Mouse (Mus musculus) small intestine, adult 2 months (tissue): ENCODE measurements around the gene Dbil5. TPM values are rescaled to one million over a fixed set of nuclear protein-coding genes. Genes with fewer than 3 reads are reported as not detected.

Experiments
- H3K27ac ChIP-seq: fragments of 200-500 bp; 2 replicates; pipeline ENCODE4 v1.5.1; 2012; ENCODE audit warnings: low read depth, low read length, control low read depth, inconsistent platforms; ENCODE audit not compliant: insufficient read depth
- H3K27me3 ChIP-seq: fragments of 200-500 bp; 2 replicates; pipeline ENCODE4 v1.6.1; 2012; ENCODE audit warnings: mild to moderate bottlenecking, moderate library complexity, low read length, inconsistent platforms; ENCODE audit not compliant: control insufficient read depth, insufficient read depth
- H3K36me3 ChIP-seq: fragments of 200-500 bp; 2 replicates; pipeline ENCODE4 v1.6.1; 2012; ENCODE audit warnings: mild to moderate bottlenecking, low read length, control low read depth, inconsistent platforms; ENCODE audit not compliant: control insufficient read depth, insufficient read depth
- H3K4me1 ChIP-seq: fragments of 200-500 bp; 2 replicates; pipeline ENCODE4 v1.6.1; 2012; ENCODE audit warnings: low read length, inconsistent platforms, mixed read lengths; ENCODE audit not compliant: control insufficient read depth, insufficient read depth, insufficient read length
- H3K4me3 ChIP-seq: fragments of 200-500 bp; 2 replicates; pipeline ENCODE4 v1.5.1; 2012; ENCODE audit warnings: low read depth, mild to moderate bottlenecking, control low read depth, inconsistent platforms, low read length, moderate library complexity
- CTCF ChIP-seq: fragments of 200-500 bp; IDR thresholded peaks from 2 replicates; pipeline ENCODE4 v1.5.1; 2012; ENCODE audit warnings: low read depth, mild to moderate bottlenecking, control low read depth, inconsistent platforms, low read length, moderate library complexity, mixed read lengths; ENCODE audit not compliant: insufficient replicate concordance, insufficient read length; ENCODE audit errors: extremely low read depth
- POLR2A ChIP-seq: fragments of 200-500 bp; IDR thresholded peaks from 2 replicates; pipeline ENCODE4 v1.6.1; 2012; ENCODE audit warnings: low read depth, mild to moderate bottlenecking, control low read depth, inconsistent platforms, low read length, moderate library complexity
- WGBS: fragments of 180-500 bp; shearing (Covaris S2); methylation state at CpG from one replicate; pipeline ENCODE4 v1.1.7; 2018; 5-methylcytosine and 5-hydroxymethylcytosine counted together
- polyA plus RNA-seq: library from polyadenylated mRNA; depleted of rRNA; stranded (reverse); fragments of >200 nt; gene quantifications from 2 replicates; pipeline ENCODE4 v1.2.3, GENCODE M21; 2012; rRNA removed

Dbil5 gene
- polyA plus RNA-seq, 1 experiment, result not detected

DNA sequence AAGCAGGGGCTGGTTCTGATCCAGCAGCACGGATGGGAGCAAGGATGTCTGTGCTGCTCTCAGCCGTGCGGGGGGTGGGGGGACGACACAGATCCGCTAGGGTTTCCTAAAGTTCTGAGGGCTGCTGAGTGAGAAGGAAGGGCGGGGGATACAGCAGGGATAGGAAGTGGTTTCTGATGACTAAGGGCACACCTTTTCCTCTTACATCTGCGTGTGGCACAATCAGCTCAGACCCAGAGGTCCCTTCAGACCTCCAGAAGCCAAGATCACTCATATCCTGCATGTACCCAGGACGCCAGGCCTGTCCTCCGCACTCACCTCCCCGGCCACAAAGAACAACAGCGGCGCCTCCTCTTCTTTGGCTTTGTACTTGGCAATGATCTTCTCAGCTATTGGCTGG lies 43.8 kb downstream of the Dbil5 start:
- WGBS, result 74% methylated on average over 12 of the region's 12 CpGs
- Histone ChIP-seq H3K4me3 (no peak overlapping the region), H3K27ac (no peak overlapping the region), H3K27me3 (no peaks in the 10 kb centered on the region), H3K4me1 (no peaks in the 10 kb centered on the region; the same call in 1 of the 2 replicates), H3K36me3 (no peaks in the 10 kb centered on the region)
- no peak for TF ChIP-seq CTCF
- no peak for TF ChIP-seq POLR2A

DNA sequence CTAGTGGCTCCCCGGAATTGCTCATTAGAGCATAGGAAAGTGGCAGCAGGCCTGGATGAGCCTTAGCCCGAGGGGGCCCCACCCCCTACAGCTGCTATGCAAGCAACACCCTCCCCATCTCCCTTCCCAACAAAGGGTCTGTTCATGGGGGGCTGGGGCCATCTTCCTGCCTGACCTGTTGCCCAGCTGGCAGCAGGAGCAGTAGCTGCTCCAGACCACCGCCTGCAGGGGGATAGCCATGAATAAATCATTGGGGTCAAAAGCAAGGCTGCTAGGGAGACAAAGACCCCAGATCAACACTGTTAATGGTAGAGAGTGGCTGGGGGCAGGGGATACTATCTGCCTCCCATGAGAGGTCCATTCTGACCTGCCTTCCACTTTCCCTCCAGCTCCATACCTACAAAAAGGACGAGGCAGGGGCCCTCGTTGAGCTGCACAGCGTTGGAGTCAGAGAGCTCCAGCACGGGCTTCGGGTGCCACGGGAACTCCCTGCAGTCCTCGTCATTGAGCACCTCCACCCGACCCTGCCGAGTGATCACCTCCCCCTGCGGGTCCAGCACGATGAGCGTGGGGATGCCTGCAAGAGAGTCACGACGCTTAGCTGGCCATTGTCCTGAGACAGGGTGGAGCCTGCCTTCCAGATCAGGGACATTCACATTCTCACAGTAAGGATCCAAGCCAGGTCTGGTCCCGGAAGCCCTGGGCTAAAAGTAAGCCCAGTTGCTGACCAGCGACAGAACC lies 45.4 kb downstream of the Dbil5 start:
- no peaks in the 10 kb centered on the region; the same call in 1 of the 2 replicates for H3K4me1 ChIP-seq
- H3K36me3 ChIP-seq, result no peaks in the 10 kb centered on the region
- no peak overlapping the region for H3K27ac ChIP-seq
- TF ChIP-seq POLR2A, result no peak
- H3K4me3 ChIP-seq, result no peak overlapping the region
- 41% methylated on average over 19 of the region's 19 CpGs for WGBS
- H3K27me3 ChIP-seq, result no peaks in the 10 kb centered on the region

DNA sequence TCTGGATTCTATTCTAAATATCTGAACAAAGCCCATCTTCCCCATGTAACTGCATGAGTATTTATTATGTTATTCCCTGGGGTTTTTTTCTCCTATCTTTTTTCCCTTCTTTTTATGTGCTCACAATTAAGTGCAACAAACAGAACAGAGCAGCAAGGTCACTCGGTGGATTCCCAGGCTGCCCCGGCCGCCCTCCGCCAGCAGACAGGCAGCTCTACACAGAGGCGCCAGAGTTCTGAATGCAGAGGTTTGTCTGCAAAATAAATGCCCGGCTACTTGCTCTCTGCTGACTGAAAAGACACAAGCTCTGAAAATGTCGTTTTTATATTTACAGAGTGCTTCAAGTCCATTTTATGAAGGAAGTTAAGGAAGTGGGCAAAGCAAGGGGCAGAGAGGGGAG lies 50.1 kb downstream of the Dbil5 start:
- no peak overlapping the region for H3K4me3 ChIP-seq
- H3K27ac ChIP-seq, result no peak overlapping the region
- H3K4me1 ChIP-seq, result no peaks in the 10 kb centered on the region
- no peaks in the 10 kb centered on the region for H3K27me3 ChIP-seq
- 66% methylated on average over 7 of the region's 7 CpGs for WGBS
- H3K36me3 ChIP-seq, result no peaks in the 10 kb centered on the region
- TF ChIP-seq POLR2A (no peak), CTCF (no peak)

DNA sequence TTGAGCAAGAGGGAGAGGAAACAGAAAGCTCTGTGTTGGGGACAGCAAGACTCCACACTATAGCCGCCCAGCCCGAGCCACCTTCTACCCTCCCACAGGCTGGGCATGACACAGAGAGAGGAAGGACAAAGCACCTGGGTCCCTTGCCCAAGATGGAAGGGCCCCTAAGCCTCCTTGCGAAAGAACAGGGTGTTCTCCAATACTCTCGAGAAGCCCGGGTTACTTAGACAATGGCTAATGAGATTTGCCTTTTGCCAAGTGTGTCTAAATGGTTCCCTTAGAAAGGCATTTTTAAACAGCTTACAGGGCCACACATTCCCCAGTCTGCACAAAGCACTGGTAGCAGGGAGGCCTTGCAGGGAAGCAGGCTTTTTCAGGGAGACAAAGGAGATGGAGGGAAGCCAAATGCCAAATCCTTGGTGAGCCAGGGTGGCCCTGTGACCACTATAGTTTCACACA lies 50.6 kb downstream of the Dbil5 start:
- H3K27me3 ChIP-seq, result no peaks in the 10 kb centered on the region
- no peaks in the 10 kb centered on the region for H3K4me1 ChIP-seq
- H3K36me3 ChIP-seq, result no peaks in the 10 kb centered on the region
- H3K4me3 ChIP-seq, result no peak overlapping the region
- WGBS, result 46% methylated on average over 5 of the region's 5 CpGs
- no peak overlapping the region for H3K27ac ChIP-seq
- TF ChIP-seq CTCF (no peak), POLR2A (no peak)

Other genes with a start within 250 kb of the Dbil5 start
- gene 1700016K19Rik, start 217.7 kb upstream of the Dbil5 start, polyA plus RNA-seq, result 0.18 and 0.39 TPM in 2 replicates
- 21.3 and 21.5 TPM in 2 replicates for gene Rflnb, start 189.8 kb upstream of the Dbil5 start, polyA plus RNA-seq
- 9.3 and 23.1 TPM in 2 replicates for gene Vps53, start 38.0 kb upstream of the Dbil5 start, polyA plus RNA-seq
- gene Fam57a, start 37.9 kb upstream of the Dbil5 start, polyA plus RNA-seq, result 8.9 and 13.6 TPM in 2 replicates
- gene Gemin4, start 56 bp downstream of the Dbil5 start, polyA plus RNA-seq, result 2.6 and 3.7 TPM in 2 replicates
- 2.5 and 3.1 TPM in 2 replicates for gene Mrm3, start 26.1 kb downstream of the Dbil5 start, polyA plus RNA-seq
- 0.44 and 1.6 TPM in 2 replicates for gene Glod4, start 26.1 kb downstream of the Dbil5 start, polyA plus RNA-seq
- 5.4 and 7.4 TPM in 2 replicates for gene Nxn, start 181.5 kb downstream of the Dbil5 start, polyA plus RNA-seq
- gene Timm22, start 189.3 kb downstream of the Dbil5 start, polyA plus RNA-seq, result 8.9 and 10.3 TPM in 2 replicates